Mouse (Mus musculus) small intestine, adult 2 months (tissue): ENCODE results near the gene H2-DMb1.

ENCODE experiments used
- CTCF ChIP-seq: fragments of 200-500 bp; IDR thresholded peaks from 2 replicates; pipeline ENCODE4 v1.5.1; 2012; ENCODE audit warnings: low read depth, mild to moderate bottlenecking, control low read depth, inconsistent platforms, low read length, moderate library complexity, mixed read lengths; ENCODE audit not compliant: insufficient replicate concordance, insufficient read length; ENCODE audit errors: extremely low read depth
- POLR2A ChIP-seq: fragments of 200-500 bp; IDR thresholded peaks from 2 replicates; pipeline ENCODE4 v1.6.1; 2012; ENCODE audit warnings: low read depth, mild to moderate bottlenecking, control low read depth, inconsistent platforms, low read length, moderate library complexity

DNA sequence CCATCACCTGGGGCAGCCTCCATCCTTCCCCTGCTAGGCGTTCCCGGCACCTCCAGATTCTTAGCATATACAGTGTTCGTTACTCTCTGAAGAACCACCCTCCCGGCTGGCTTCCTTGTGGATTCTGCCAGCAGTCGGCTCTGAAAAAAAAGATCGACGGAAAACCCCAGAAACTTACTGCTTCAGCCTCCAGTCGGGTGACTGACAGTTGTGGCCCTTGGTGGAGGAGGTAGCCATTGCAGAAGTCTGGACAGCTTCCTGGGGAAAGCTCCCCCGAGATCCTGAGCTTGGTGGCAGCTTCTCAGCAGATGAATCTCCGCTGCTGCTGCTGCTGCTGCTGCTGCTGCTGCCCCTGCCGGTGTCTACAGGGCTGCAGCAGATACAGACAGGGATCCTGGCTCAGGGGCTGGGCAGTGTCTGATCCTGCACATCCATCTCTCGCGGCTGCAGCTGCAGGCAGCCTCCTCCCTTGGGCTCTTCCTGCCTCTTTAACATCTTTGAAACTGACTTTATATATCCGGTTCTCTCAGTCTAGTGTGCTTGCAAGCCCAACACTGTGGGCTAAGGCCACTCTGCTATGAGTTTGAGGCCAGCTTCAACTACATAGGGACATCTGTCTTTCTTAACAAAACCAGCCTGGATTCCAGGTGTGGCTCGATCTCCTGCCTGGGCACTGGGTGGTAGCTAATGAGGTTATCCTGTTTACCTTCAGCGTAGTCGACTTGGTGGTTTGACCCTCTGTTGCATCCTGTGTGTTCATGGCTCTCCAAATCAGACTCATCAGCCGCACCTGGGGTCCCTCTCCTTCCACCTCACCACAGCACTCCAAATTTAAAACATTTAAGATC is 23.7 kb upstream of the H2-DMb1 start:
- no peak for TF ChIP-seq CTCF
- no peak for TF ChIP-seq POLR2A
